Mouse (Mus musculus): ENCODE measurements at regions not wholly inside any gene's neighbourhood (a gene's known extent, or its start where the extent isn't known, plus 50 kb on each side); places are given as distances from the start of the nearest gene placed in this dataset.
A peak's percentile ranks its signal among the peaks of the same experiment; 100 is the strongest.

DNA sequence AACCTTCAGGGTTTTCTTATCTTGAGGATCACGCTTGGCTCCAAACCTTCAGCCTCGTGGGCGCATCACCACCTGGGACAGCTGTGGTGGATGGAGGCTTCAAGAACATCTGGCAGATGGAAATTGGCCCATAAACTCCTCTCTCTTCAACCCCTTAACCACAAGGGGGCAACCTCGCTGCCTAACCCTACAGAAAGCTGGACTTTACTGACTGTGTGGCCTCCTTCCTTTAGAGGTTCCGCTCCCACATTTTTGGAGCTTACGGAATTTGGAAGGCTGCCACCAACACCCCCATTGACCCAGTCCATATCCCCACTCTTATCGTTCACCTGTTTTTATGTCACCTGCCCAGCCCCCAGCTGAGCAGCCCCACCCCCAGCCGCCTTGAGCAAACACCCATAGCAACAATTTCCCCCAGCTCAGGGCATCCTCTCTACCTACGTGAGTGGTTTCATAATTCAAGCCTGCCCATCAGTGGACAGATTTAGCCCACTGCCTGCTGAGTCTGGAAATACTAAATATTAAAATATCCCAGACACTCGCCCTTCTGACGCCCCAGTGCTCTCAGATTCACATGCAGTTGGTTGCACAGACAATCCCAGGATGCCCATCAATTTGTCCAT lies 167.0 kb upstream of the Slc22a22 start:
- peak; percentile 50 for DNase-seq (ENCODE audit: low read depth, low spot score)

DNA sequence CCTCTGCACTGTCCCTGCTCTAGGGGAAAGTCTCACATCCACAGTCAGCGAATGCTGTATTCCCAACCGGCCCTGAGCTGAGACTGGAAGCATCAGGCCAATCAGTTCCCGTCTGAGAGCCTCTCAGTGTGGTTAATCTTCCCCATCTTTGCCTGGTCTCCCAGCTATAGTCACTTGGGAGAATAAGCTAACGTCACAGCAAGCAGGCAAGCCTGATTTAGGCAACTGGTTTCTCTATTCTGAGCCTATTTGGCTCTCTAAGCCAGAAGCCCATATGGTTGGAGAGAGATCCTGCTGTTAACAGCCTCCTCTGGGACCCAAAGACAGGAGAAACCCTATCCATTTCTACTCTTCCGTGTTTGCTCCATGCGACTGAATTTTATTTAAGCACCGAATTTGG lies 161.7 kb upstream of the Slc22a22 start:
- DNase-seq (ENCODE audit: low read depth, low spot score), result peak; percentile 93

DNA sequence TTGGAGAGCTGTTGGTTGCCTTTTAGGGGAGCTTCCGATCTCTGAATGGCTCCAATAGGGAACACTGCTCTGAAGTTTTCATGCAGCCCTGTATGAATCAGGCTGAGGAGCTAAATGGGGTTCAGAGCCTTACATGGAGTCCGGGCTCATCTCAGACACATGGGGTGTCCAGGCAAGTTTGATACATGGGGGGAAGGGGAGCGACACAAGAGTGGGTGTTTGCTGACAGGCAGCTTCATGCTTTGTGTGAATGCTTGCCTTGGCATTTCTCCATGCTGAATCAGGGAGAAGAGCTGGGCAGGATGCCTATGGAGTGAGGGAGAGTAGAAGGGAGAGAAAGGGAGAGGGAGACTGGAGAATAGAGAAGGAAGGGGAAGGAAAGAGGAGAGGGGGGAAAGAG lies 155.6 kb upstream of the Slc22a22 start:
- DNase-seq (ENCODE audit: low read depth, low spot score), result peak; percentile 76

DNA sequence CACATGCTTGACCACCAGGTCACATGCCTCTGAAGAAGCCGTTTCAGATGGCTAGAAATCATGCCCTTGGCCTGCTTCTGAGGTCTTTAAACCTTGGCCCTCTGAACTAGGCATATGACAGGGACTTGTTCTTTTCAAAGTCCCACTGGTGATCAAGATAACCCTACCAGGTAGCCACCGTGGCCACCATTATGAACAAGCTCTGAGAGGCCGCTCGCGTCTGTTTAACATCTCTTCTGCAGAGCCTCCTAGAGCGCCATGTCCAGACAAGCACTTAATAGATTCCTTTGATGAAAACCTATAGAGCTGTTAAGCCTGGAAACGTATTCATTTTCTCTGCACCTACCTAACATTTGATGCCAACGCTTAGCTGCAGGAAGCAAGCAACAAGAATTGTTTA lies 155.1 kb upstream of the Slc22a22 start:
- DNase-seq (ENCODE audit: low read depth, low spot score), result no peak

DNA sequence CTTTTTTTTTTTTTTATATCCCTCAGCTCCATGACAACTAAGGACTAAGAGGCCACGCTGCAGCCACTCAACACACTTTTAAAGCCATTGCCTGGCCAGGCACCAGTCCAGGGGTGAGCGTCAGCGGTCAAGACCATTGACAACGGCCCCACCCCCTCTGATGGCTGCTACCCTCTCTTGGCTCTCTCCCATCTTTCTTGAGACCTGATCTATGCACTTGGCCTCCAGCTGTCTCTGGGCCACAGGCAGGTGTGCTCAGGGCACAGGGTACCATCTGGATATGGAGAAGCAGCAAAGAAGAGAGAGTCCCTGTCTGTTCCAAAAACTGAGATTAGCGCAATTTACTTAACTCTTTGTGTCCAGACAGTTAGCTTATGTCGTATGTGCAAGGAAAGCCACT lies 141.0 kb upstream of the Slc22a22 start:
- no peak for DNase-seq (ENCODE audit: low read depth, low spot score)

DNA sequence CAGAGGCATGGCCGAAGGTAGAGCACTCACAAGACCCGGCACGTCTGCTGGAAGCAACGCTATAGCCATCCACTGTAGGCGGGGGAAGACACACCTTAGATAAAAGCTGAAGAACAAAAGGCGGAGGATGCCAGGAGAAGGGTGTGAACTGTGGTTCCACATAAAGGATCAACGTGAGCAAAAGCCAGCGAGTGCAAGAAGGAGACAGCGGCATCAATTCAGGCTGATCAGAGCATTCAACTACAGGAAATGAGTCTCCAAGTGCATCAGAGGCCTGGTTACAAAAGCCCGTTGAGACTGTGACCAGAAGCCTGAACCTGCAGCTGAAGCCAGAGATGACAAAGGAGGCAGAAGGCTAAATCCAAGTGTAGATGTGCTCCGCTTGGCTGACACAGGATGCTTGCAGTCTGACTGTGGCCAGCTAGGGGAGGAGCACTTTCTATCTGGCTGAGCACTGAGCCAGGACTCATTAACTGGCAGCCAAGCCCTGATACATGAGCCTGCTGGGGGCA lies 139.5 kb upstream of the Slc22a22 start:
- peak; percentile 84 for DNase-seq (ENCODE audit: low read depth, low spot score)

DNA sequence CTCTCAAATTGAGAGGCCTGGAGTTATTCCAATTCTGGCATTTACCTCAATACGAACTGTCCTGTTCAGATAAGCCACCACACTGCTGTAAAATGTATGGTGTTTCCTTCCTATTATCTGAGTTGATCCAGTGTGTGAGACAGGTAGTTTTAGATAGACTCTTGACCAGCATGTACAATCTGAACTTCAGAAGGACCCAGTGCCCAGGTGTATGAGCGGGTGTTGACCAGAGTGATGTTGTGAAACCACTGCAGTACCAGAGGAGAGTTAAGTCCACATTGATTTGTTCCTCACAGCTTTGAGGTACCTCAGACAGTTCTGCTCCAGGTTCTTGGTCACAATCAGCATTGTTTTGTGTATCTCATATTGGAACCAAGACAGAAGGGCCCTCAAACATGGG lies 132.6 kb upstream of the Slc22a22 start:
- DNase-seq (ENCODE audit: low read depth, low spot score), result no peak

DNA sequence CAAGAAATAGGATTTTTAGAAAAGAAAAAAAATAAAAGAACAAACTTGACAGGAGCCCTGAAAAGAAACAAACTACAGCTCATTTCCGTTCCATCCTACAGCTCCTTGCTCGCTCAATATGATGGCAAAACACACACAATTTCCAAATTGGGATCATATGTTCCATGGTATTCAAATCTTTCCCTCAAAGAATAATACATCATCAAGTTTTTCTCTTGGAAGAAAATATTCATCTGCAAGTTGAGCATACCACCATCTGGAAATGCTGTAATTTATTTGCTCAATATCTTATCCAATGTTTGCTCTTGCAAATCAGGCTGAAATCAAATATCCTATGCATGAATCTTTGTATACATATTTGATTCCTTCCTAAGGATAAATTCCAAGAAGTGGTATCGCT lies 131.1 kb upstream of the Slc22a22 start:
- no peak for DNase-seq (ENCODE audit: low read depth, low spot score)

DNA sequence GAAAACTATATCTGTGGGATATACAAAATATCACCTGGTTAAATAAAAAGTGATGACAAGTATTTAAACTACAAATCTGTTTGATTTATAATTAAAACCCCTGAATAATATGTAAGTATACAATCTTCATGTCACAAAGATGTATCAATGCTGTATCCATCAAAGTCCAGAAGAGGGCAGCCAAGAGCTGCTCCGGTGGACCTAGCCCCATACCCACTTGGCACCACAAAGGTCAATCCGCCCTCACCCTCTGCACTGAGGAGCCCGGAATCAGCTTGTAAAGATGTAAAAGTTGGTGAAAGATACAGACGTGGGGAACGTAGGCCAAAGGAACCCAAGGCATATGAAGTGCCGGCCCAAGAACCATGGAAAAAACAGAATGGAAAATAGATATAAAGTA lies 123.1 kb upstream of the Slc22a22 start:
- peak; percentile 67 for DNase-seq (ENCODE audit: low read depth, low spot score)

DNA sequence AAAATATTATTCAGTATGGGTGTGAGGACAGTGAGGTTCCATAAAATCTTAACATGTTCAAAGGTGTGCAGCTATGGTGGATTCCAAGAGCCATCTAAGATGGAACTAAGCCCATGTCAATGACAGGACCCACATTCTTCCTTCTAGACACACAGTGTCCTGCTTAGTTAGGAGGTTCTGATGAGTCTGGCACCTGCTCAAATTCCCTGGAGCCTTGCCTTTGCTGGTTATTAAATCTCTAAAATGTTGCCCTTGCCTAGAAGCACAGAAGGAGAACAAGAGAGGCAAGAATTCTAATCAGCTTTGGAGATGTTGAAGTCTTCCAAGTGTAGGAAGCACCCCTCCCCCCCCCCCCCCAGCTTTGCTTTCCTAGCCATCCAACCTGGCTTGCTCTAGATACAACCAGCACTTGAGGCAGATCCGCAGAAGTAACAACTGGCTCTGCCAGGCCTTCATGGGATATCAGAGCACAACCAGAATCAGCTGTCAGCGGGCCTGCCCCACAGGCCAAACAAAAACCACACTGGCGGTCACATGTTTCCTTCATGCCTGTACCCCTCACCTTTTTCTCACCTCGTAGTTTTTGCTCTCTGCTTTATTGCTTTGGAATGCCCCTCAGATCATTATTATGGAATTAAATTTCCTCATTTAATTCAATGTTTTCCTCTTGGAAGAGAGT lies 116.0 kb upstream of the Slc22a22 start:
- peak; percentile 63 for DNase-seq (ENCODE audit: low read depth, low spot score)

DNA sequence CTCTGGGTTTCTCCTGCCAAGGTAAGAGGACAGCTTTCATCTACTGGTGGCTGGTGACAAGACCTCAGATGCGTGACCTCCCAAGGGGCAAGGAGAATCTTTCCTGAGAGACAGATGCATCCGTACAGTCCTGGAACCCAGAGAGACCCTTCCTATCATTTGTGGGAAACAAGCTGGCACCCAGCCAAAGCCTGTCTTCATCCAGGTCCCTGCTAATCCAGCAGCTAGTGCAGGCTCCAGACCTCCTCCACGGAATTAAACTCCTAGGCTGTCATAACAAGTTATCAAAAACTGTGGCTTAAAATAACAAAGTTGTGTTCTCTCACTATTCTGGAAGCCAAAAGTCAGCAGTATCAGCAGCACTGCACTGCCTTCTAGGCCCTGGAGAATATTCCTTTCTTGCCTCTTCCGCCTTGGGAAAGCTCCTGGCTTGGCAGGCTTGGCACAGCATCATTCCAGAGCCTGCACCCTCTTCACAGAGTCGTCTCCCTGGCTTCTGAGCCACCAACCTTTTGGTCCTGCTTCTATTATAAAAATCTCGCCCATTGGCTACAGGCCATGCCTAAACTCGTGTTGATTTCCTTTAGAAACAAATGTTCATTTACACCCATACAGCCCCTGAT lies 113.3 kb upstream of the Slc22a22 start:
- peak; percentile 45 for DNase-seq (ENCODE audit: low read depth, low spot score)

DNA sequence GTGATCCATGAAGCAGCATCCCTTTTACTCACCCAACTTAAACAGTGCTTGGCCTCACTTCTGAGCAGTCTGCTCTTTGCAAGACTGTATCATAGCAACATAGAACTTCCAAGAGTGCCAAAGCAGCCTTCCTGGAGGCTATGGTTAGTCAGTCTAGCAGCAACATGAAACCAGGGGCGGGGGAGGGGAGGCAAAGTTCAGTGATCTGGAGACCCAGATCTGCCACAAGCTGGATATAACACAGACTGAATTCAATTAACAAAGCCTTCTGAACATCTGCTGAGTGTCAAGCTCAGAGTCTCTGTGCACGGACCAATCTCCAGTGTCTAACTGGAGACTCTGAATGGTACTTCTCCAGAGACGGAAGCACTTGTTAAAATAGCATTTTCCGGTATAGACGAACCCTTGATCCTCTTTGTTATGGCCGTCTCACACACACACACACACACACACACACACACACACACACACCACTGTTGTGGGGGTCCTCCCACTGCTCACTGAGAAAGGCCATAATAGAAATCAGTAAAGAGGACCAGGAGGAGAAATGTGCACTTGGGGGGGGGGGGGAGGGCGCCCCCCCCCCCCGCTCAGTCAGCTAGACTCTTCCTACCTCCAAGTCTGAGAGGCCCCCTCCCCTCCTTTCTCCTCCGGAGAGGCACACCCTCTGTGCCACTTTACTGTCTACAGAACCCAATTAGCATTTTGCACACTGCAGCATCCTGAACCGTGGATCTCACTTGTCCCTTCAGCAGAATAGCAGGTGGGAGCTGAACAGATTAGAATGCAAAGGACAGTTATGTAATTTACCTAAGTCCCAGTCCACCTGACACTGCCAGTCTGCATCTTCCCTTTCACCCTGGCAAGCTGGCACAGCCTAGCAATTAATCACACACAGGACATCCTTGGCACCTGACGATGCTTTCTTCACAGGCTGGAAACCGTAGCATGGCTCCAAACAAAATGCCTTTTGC lies 112.3 kb upstream of the Slc22a22 start:
- peak; percentile 96 for DNase-seq (ENCODE audit: low read depth, low spot score)

DNA sequence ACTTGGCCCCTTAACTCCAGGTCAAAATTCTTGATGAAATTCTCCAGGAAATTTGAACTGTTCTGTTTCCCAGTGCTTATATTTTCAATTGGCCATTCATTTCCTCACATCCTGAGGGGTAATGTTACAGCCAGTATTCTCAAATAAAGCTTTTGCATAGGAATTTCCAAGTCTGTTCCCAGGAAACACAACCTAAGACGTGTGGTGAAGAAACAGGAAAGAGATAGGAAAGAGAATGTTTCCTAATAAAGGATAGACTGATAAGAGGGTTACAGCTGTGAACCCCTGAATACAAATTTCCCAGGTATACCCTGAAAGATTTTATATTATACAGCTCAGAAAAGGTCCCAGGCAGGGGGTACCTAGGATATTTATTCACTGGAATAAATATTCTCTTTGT lies 108.0 kb upstream of the Slc22a22 start:
- no peak for DNase-seq (ENCODE audit: low read depth, low spot score)

DNA sequence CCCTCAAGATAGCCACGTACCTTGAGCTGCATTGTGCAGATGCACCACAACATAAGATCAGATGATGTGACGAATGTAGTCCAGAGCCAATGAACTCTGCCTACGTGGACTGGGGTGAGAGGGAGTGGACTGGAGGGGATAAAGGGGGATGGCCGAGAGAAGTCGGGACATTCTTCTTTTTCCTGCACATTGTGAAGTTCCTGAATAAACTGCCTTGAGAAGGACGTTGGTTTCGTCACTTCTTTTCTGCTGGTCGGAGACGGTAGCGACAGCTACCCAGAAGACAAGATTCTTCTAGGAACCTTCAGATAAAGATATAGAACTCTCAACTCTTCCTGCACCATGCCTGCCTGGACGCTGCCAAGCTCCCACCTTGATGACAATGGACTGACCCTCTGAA lies 107.1 kb upstream of the Slc22a22 start:
- no peak for DNase-seq (ENCODE audit: low read depth, low spot score)

DNA sequence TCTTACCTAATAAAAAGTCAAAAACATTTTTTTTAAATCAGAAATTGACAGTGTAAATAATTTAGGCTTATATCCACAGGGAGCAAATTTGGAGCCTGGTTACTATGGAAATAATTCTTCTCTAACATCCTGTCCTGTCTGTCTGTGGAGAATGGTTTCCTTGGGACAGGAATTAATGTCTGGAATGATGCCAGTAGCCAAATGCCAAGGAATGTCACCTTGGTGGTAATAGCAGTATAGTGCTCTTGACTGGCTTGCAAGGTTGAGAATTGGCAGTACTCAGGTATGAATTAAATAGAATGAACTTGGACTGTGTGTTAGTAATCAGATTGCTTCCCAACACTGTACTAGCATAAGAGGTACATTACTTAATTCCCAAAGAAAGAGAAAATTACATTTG lies 103.8 kb upstream of the Slc22a22 start:
- DNase-seq (ENCODE audit: low read depth, low spot score), result peak; percentile 74

DNA sequence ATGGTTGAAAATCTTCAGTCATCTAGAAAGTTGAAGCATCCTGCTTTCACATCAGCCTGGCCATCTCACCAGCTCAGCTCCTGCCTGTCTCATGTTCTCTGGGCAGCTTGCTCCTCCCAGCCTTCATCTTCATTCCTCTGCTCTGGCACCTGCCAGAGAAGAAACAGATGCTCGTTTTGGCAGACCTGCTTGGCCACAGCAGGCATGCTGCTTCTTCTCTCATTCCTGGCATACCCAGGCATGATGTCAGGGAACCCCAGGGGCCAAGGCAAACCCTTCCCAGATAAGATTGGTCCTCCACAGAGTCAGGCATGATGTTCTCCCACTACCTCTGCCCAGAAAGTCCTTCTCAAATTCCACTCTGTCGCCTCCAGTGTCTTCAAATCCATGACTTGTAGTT lies 101.4 kb upstream of the Slc22a22 start:
- peak; percentile 96 for DNase-seq (ENCODE audit: low read depth, low spot score)

DNA sequence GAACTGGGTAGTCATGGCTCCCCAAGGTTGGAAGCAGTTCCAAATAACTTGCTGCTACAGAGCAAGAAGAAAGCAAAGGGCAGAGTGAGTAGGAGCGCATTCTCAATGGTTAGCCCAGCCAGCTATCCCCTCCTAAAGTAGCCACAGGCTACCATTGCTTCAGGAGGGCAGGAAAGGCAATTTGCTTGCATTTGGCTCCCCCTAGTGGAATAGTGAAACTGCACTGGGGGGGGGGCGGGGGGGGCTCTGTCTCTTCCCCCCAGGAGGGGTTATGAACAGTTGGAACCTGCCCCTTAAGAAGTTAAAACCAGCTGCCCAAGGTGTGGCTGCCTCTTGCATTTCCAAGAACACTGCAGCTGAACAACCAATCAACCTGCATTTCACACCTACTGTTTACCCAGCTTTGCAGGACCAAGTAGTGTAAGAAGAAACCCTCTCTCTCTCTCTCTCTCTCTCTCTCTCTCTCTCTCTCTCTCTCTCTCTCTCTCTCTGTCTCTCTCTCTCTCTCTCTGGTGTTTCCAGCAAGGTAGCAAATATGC lies 96.7 kb upstream of the Slc22a22 start:
- no peak for DNase-seq (ENCODE audit: low read depth, low spot score)

DNA sequence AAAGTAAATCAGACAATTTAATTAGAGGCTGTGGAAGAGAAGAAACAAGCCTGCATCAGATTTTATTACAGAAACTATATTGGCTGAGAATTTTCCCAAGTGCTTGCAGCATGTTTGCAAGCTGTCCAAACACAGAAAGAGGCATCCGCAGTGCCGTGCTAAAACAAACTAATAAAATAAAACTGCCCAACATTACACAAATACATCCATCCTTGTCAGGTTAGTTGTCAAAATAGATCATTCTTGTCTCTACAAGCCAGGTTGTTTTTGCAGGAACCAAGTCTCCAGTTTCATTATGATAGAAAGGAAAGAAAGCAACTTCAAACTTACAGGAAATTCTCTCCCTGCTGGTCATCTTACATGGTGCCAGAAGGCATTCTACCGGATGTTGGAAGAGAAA lies 95.0 kb upstream of the Slc22a22 start:
- peak; percentile 5 for DNase-seq (ENCODE audit: low read depth, low spot score)

DNA sequence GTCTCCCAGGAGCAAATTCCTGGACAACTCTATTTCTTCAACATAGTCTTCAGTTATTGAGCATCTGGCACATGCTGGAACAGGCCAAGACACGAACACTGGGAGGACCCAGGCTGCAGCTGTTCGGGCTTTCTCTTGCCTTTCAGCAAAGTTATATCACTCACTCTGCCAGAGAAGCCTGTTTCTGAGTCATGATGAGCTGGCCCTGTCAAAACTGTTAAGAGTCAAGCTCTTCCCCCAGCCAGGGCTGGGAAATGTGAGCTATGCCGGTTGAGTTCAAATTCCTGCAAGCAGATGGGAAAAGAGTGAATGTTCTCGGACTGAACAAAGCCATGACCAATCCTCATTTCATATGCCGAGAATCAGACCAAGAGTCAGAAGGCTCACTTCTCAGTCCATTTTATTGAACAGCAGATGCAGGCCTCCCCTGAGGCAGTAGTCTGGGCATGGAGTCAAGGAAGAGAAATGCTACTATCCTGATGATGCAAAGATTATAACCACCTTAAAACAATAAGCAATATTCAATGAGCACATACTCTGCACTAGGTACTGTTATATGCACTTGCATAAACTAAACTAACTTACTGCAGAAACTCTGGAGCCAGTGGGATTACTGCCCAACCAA lies 90.7 kb upstream of the Slc22a22 start:
- peak; percentile 29 for DNase-seq (ENCODE audit: low read depth, low spot score)

DNA sequence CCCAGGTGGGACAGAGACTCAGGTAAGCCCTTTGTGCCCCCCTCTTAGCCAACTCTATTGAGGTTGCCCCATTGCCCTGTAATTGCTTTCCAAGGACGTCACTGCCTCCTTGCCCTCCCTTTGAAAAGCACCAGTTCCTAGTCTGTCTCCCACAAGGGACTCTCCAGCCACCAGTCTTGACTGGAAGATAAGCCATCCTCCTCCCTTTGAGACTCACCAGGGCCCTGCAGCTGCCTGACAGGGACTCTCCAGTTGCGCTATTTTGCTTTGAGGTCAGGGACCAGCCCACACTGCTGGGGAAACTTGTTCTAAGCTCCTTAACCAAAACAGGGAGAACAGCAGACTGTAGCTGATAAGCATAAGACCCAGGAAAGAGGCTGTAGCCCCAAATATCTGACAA lies 69.7 kb upstream of the Slc22a22 start:
- no peak for DNase-seq (ENCODE audit: low read depth, low spot score)

DNA sequence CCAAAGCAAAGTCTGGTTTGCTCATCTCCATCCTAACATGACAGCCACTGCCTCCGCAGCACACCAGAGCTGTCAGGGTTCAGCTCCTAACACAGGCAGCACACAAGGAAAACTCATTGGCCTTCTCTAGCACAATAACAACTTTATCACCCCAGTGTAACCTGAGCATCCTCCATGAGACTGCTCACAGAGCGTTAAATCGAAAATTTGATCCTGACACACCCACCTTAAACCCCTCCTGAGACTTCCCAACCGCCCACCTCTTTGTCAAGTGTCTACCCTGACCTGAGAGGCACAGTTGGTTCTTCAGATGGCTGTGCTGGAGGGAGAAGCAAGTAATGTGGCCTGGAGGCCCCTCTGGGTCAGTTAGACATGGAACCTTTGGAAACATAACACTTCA lies 67.7 kb upstream of the Slc22a22 start:
- DNase-seq (ENCODE audit: low read depth, low spot score), result no peak

All from brain, adult 2 months (tissue).